Mouse (Mus musculus): ENCODE measurements around the gene Fam204a. TPM values are rescaled to one million over a fixed set of nuclear protein-coding genes. Genes with fewer than 3 reads are reported as not detected.

The Fam204a gene
- total RNA-seq, 2 experiments from 2014 or later, result 19.3 to 20.8 TPM

DNA sequence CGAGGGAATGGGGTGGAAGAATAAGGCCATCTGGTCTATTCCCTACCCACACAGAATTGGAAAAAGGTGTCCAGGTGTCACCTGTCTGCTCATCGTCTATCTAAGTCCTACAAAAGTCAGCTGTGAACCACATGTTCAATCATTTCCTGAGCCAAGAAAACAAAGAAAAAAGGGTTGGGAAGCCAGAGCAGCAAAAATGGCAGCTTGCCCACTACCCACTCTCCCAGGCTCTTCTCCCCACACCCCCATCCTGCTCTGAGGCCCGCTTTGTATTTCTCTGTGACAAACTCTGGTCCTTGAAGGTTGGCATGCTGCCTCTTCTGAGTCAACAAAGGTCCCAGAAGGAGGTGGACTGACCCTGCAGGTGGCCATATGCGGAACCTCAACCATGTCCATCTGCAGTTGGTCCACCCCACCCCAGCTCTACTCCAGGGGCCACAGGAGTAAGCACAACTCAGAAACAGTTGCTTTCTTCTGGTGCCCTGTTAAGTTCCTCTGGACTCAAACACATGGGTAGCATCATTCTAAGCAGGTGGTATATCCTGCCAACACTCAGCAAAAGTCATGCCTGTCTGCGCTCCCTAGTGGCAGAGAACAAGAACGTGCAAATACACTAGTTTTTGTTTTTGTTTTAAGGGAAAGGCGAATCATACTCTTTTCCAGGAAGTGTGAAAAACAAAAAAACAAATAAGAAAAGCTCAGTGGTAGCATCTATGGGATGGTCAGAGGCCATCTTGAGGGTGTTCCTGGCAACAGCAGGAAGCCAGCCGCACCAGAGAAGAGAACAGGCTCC, 47.5 kb downstream of the Fam204a start:
- peak in 1 of 2 experiments; percentile 16 for DNase-seq

DNA sequence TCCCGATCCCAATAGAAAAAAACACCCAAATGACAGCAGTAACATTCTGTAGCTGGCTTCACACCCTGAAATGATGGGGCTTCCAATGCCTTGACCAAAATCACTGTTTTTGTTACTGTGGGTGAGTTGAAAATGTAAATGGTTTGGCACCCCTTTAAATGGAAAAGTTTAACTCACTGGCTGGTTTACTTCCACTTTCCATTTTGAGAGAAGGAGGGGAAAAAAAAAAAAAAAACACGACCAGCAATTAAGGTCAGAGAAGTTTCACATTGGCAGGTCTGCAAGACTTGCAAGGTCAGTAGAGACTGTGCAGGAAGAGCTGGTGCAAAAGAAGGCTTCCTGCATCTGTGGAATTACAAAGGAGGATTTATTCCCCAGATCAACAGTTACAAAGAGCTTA, 61.1 kb downstream of the Fam204a start:
- intact Hi-C loops (cut with DNase I), result no loop called here
- DNase-seq, result no peak

More for the DNA sequence above, 47.5 kb downstream of the Fam204a start:
- intact Hi-C loops (cut with DNase I), result no loop called here

DNA sequence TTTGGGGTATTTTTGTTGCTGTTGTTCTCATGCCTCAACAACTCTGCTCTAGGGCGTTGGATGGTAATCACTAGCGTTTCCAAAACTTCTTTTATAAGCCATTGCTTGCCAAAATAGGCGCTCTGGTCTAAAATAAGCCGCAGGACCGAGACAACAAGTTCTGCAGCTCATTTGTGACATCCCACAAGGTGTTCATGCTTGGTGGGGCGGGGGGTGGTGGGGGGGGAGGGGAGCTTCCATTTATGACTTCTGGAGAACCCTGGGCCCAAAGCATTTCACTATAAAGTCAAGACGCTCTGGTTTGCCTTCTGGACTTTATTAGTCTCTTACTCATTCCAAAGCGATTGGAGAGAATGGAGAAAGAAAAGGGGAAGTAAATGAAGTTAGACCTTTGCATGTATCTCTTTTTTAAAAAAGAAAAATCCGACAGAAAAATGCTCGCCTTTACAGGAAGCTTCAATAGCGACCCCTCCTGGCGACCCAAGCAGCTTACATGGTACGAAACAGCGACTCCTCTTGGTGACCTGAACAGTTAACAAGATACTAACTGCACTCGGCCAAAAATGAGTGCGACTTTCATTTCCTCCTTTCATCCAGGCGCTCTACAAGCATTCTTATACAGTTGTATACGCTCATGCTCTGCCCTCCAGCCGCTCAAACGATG, 65.8 kb downstream of the Fam204a start:
- peak; percentile 8 to 45 for DNase-seq
- intact Hi-C loops (cut with DNase I), result no loop called here

GRCm38 (mm10) chr19:60159827-60160226, 66.7 kb downstream of the Fam204a start:
- intact Hi-C loops (cut with DNase I), result no loop called here
- DNase-seq, result no peak

GRCm38 (mm10) chr19:60155266-60155665, 71.2 kb downstream of the Fam204a start:
- DNase-seq, result no peak
- intact Hi-C loops (cut with DNase I), result no loop called here

DNA sequence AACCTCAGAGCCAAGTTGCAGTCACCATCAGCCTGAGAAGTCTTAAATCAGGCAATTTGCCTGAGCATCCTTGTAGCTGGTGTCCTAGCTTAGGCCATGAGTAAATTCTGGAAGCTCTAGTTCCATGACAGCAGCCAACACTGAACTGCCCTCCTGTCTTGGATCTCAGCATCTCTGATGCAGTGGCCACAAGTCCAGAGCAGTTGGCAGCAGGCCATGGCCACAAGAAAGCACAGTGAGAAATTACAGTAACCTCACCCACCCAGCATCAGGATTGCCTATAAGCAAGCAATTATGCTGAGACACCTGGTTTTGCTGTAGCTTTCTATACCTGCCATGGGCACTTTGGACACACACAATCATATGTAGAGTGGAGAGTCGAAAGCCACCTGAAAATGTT, 73.4 kb downstream of the Fam204a start:
- DNase-seq, result no peak
- intact Hi-C loops (cut with DNase I), result no loop called here

GRCm38 (mm10) chr19:60150056-60150455, 76.4 kb downstream of the Fam204a start:
- intact Hi-C loops (cut with DNase I), result no loop called here

DNA sequence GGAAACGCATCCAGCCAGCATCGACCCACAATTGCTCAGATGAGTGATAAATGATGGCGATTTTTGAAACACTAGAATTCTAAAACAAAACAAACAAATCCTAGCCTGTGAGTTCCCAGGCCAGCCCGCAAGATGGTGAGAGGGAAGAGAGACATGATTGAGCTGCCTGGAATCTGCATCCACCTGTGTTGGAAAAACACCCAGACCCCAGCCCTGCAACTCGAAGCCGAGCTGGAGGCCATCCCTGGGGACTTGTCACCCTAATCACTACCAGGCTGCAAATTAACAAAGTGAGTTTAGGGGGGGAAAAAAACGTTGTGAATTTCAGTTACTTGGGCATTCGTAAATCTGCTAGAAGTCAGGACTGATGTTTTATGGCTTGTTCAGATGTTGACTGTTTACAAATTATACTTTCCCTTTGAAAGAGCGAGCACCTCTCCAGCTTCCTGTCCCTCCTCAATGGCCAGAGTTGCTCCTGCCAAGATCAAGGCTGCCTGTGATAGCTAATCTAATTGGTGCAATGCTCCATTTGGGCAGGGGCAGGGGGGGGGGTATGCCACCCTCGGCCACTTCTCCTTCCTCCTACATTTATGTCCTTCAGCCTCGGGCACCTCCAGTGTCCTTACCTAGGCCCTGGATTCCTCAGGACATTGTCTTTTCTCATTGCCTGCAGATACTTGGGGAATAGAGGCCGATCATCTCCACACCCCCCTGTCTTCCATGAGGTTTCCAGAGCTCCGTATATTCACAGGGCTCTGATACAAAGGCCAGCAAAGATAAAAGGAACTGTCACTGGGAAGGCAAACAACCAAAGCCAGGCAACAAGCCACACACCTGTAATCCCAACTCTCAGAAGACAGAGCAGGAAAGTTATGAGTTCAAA, 77.2 kb downstream of the Fam204a start:
- DNase-seq, result no peak
- intact Hi-C loops (cut with DNase I), result loop anchor here (5.0 to 10.0 kb wide), 2 partner anchors 163 to 205 kb away; partner anchors contain the start of gene Rab11fip2

More at GRCm38 (mm10) chr19:60150056-60150455, 76.4 kb downstream of the Fam204a start:
- DNase-seq, result no peak

Other genes starting within 250 kb of the Fam204a start
- gene Prlhr, start 241.6 kb upstream of the Fam204a start, total RNA-seq (2021), result not detected

All from heart, postnatal 14 days (tissue).